Mouse (Mus musculus) forebrain, embryonic 10.5 days (tissue): ENCODE data around the gene Cox7a2l. TPM values are rescaled to one million over a fixed set of nuclear protein-coding genes. Genes with fewer than 3 reads are reported as not detected.

Experiments used
- DNase-seq: peaks from one replicate; pipeline ENCODE4 v3.0.0-alpha.2; 2017; ENCODE audit warnings: low spot score; ENCODE audit errors: extremely low spot score
- H3K27ac ChIP-seq: fragments of 300-500 bp; sonication (generic); 2 replicates; pipeline ENCODE4 v1.5.1; 2016; ENCODE audit warnings: mild to moderate bottlenecking
- H3K27me3 ChIP-seq: fragments of 300-500 bp; sonication (generic); 2 replicates; pipeline ENCODE4 v1.6.1; 2016; ENCODE audit warnings: mild to moderate bottlenecking; ENCODE audit not compliant: poor library complexity, severe bottlenecking
- H3K36me3 ChIP-seq: fragments of 300-500 bp; sonication (generic); replicated peaks from 2 replicates; pipeline ENCODE4 v1.6.1; 2016; ENCODE audit warnings: mild to moderate bottlenecking, moderate library complexity
- H3K4me1 ChIP-seq: fragments of 300-500 bp; sonication (generic); 2 replicates; pipeline ENCODE4 v1.6.1; 2016
- H3K4me3 ChIP-seq: fragments of 300-500 bp; sonication (generic); 2 replicates; pipeline ENCODE4 v1.5.1; 2016; ENCODE audit warnings: mild to moderate bottlenecking, moderate library complexity
- H3K9me3 ChIP-seq: fragments of 300-500 bp; sonication (generic); 2 replicates; pipeline ENCODE4 v1.6.1; 2016; ENCODE audit warnings: mild to moderate bottlenecking, moderate library complexity
- WGBS: fragments of 180-500 bp; shearing (Covaris S2); methylation state at CpG from one replicate; pipeline ENCODE4 v1.1.7; 2016; 5-methylcytosine and 5-hydroxymethylcytosine counted together
- polyA plus RNA-seq: library from polyadenylated mRNA; unstranded; fragments of >200 nt; fragmentation: Nextera tagmentation; extraction: Ambion mirVana; gene quantifications from 2 replicates; pipeline ENCODE4 v1.2.1, GENCODE M21; 2016

Cox7a2l gene
- polyA plus RNA-seq, 1 experiment from 2014 or later, result 131 TPM

- DNase-seq, result no peak
Measured at GRCm38 (mm10) chr17:83545259-83545658, 28.1 kb upstream of the Cox7a2l start.

GRCm38 (mm10) chr17:83542424-83542823 is 25.3 kb upstream of the Cox7a2l start:
- Histone ChIP-seq H3K27ac (no peak overlapping the region), H3K4me1 (peaks cover 33% of the 10 kb centered on the region), H3K36me3 (no peaks in the 10 kb centered on the region), H3K4me3 (no peak overlapping the region), H3K9me3 (no peaks in the 10 kb centered on the region), H3K27me3 (peaks cover 52% of the 10 kb centered on the region)
- 97% methylated on average over 2 of the region's 2 CpGs for WGBS
- no peak for DNase-seq

More at GRCm38 (mm10) chr17:83545259-83545658, 28.1 kb upstream of the Cox7a2l start:
- peak overlapping the region; percentile 45 for H3K4me3 ChIP-seq
- H3K4me1 ChIP-seq, result peaks cover 39% of the 10 kb centered on the region
- no peaks in the 10 kb centered on the region for H3K36me3 ChIP-seq
- WGBS, result 83% methylated on average over 6 of the region's 6 CpGs
- peaks cover 69% of the 10 kb centered on the region for H3K27me3 ChIP-seq
- no peaks in the 10 kb centered on the region for H3K9me3 ChIP-seq
- H3K27ac ChIP-seq, result no peak overlapping the region

- Histone ChIP-seq H3K27me3 (peaks cover 22% of the 10 kb centered on the region), H3K4me3 (no peak overlapping the region), H3K4me1 (peaks cover 12% of the 10 kb centered on the region; the same call in 1 of the 2 replicates), H3K36me3 (no peaks in the 10 kb centered on the region), H3K9me3 (0 out of 2 replicates have a peak, but pooled peaks cover under 1% of the 10 kb centered on the region), H3K27ac (no peak overlapping the region)
- no peak for DNase-seq
- WGBS, result 79% methylated on average over 12 of the region's 12 CpGs
Measured at GRCm38 (mm10) chr17:83539262-83540037, 22.3 kb upstream of the Cox7a2l start.

GRCm38 (mm10) chr17:83538694-83539093 is 21.6 kb upstream of the Cox7a2l start:
- Histone ChIP-seq H3K27ac (no peak overlapping the region), H3K9me3 (0 out of 2 replicates have a peak, but pooled peaks cover 5% of the 10 kb centered on the region), H3K36me3 (no peaks in the 10 kb centered on the region), H3K4me3 (no peak overlapping the region), H3K27me3 (peaks cover 19% of the 10 kb centered on the region), H3K4me1 (peaks cover 12% of the 10 kb centered on the region; the same call in 1 of the 2 replicates)
- no peak for DNase-seq
- 89% methylated on average over 1 of the region's 1 CpGs for WGBS

GRCm38 (mm10) chr17:83538141-83538540 is 21.0 kb upstream of the Cox7a2l start:
- DNase-seq, result no peak
- Histone ChIP-seq H3K36me3 (no peaks in the 10 kb centered on the region), H3K27ac (no peak overlapping the region), H3K4me1 (peaks cover 12% of the 10 kb centered on the region; the same call in 1 of the 2 replicates), H3K27me3 (peaks cover 19% of the 10 kb centered on the region), H3K4me3 (no peak overlapping the region), H3K9me3 (0 out of 2 replicates have a peak, but pooled peaks cover 5% of the 10 kb centered on the region)
- WGBS, result 82% methylated on average over 9 of the region's 9 CpGs

- DNase-seq, result no peak
- Histone ChIP-seq H3K4me1 (peaks cover 10% of the 10 kb centered on the region), H3K27ac (no peak overlapping the region), H3K27me3 (peaks cover 10% of the 10 kb centered on the region; the same call in 1 of the 2 replicates), H3K36me3 (no peaks in the 10 kb centered on the region), H3K4me3 (no peak overlapping the region), H3K9me3 (0 out of 2 replicates have a peak, but pooled peaks cover 5% of the 10 kb centered on the region)
- 84% methylated on average over 9 of the region's 9 CpGs for WGBS
Measured at GRCm38 (mm10) chr17:83533150-83533549, 16.0 kb upstream of the Cox7a2l start.

- H3K27me3 ChIP-seq, result peaks cover 29% of the 10 kb centered on the region
- peaks cover 46% of the 10 kb centered on the region for H3K4me1 ChIP-seq
- no peaks in the 10 kb centered on the region for H3K36me3 ChIP-seq
- H3K4me3 ChIP-seq, result peak overlapping the region; percentile 37
- H3K9me3 ChIP-seq, result no peaks in the 10 kb centered on the region
- H3K27ac ChIP-seq, result peak overlapping the region; percentile 88
- DNase-seq, result peak; percentile 43
- WGBS, result 23% methylated on average over 17 of the region's 17 CpGs
Measured at GRCm38 (mm10) chr17:83527651-83528381, 10.7 kb upstream of the Cox7a2l start.

- H3K36me3 ChIP-seq, result no peaks in the 10 kb centered on the region
- peaks cover 46% of the 10 kb centered on the region for H3K4me1 ChIP-seq
- H3K27me3 ChIP-seq, result peaks cover 29% of the 10 kb centered on the region
- H3K9me3 ChIP-seq, result no peaks in the 10 kb centered on the region
- peak overlapping the region; percentile 37 for H3K4me3 ChIP-seq
- peak; percentile 70 for DNase-seq
- WGBS, result 18% methylated on average over 13 of the region's 13 CpGs
- H3K27ac ChIP-seq, result peak overlapping the region; percentile 88
Measured at GRCm38 (mm10) chr17:83526624-83527532, 9.7 kb upstream of the Cox7a2l start.

- H3K27ac ChIP-seq, result peak overlapping the region; percentile 88
- 3% methylated on average over 5 of the region's 5 CpGs for WGBS
- H3K36me3 ChIP-seq, result no peaks in the 10 kb centered on the region
- H3K9me3 ChIP-seq, result no peaks in the 10 kb centered on the region
- peaks cover 46% of the 10 kb centered on the region for H3K4me1 ChIP-seq
- peak overlapping the region; percentile 19 for H3K4me3 ChIP-seq
- H3K27me3 ChIP-seq, result peaks cover 29% of the 10 kb centered on the region
- DNase-seq, result peak; percentile 48
Measured at GRCm38 (mm10) chr17:83526091-83526561, 9.0 kb upstream of the Cox7a2l start.

GRCm38 (mm10) chr17:83525596-83525995 is 8.5 kb upstream of the Cox7a2l start:
- Histone ChIP-seq H3K27ac (peak overlapping the region; percentile 88), H3K27me3 (peaks cover 29% of the 10 kb centered on the region), H3K9me3 (no peaks in the 10 kb centered on the region), H3K4me3 (peak overlapping the region; percentile 27), H3K36me3 (no peaks in the 10 kb centered on the region), H3K4me1 (peaks cover 46% of the 10 kb centered on the region)
- no peak for DNase-seq
- WGBS, result 1% methylated on average over 8 of the region's 8 CpGs

- H3K9me3 ChIP-seq, result no peaks in the 10 kb centered on the region
- peak overlapping the region; percentile 26; the same call in 1 of the 2 replicates for H3K27ac ChIP-seq
- DNase-seq, result no peak
- peaks cover 29% of the 10 kb centered on the region for H3K27me3 ChIP-seq
- 50% methylated on average over 7 of the region's 7 CpGs for WGBS
- H3K4me3 ChIP-seq, result no peak overlapping the region
- peaks cover 46% of the 10 kb centered on the region for H3K4me1 ChIP-seq
- no peaks in the 10 kb centered on the region for H3K36me3 ChIP-seq
Measured at GRCm38 (mm10) chr17:83524753-83525152, 7.6 kb upstream of the Cox7a2l start.
